Mouse (Mus musculus): ENCODE measurements around the gene Plppr1. TPM values are rescaled to one million over a fixed set of nuclear protein-coding genes. Genes with fewer than 3 reads are reported as not detected.

Plppr1 gene
- polyA plus RNA-seq, 1 experiment: 0.05 TPM

DNA sequence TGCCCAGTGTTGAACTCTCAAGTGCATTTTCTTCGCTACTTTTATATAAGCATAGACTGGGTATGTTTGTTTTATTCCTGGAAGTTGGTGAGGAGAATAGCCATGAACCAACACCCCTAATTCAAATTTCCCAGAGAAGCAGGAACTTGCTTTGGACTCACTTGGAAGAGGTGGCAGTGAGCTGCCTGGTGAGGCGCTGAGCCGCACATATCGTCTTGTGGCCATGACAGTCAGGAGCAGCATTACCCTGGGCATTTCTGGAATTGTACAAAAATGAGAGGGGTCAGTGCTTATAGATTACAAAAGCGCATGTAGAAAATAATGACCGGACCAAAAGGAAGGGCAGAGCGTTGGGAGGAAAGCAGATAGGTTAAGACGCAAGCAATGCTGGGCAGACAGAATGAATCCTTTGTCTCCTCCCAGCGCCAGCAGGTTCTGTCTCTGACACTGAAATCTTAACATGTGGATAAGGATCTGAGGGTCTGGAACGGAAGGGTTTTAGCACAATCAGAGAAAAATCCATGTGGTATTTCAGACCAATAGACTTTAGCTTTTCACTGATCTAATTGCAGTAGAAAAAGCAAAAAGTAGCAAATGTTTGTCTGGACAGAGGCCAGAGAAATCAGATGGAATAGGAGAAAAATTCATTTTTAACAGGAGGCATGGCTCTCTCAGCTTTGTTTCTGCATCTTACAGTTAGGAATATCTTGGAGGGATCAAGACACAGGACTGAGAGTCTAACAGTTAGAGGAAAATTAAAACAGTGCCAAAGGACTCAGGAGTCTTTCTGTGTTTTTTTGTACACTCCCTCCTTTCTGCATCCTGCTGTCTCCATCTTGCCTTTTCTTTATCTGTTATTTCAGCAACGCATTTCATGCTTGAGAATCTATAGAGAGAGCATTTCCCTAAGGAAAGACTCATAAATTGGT, 153.8 kb downstream of the Plppr1 start:
- WGBS: 60% methylated on average over 11 of the region's 11 CpGs
- DNase-seq (ENCODE audit: low read depth, low spot score): no peak

DNA sequence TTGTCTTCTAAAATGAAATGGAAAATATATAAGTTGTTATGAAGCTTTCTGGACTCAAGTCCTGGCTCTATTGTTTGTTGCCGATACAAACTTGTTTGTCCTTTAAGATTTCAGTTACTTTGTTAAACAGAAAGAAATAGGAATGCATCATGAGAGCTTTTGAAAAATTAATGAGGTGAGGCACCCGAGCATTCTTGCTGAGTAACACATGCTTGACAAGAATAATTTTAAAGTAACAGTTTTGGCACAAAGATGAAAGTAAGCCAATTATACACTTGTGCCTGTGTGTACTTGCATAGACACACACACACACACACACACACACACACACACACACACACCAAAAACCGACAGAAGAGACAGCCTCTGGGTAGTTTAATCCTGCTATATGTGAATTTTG, 155.3 kb downstream of the Plppr1 start:
- WGBS: 69% methylated on average over 3 of the region's 3 CpGs
- no peak for DNase-seq (ENCODE audit: low read depth, low spot score)

GRCm38 (mm10) chr4:49223501-49223900, 164.4 kb downstream of the Plppr1 start:
- DNase-seq (ENCODE audit: low read depth, low spot score): no peak
- WGBS: 85% methylated on average over 6 of the region's 6 CpGs

DNA sequence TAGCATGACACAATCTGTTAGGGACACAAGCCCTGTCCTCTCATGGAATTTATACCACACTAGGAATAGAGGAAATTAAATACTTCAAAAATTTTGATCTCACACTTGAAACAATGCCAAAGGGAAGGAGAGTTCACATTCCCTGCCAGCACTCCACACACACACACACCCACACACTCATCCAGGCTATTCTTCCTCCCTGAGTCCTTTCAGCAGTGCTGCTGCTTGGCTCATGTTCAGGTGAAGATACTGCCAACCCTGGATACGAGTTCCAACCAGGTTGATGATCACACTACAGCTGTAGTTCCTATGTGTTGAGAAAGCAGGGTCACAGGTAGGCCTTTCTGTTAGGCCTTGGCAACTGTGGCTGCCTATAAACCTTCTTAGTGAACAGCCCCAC, 165.9 kb downstream of the Plppr1 start:
- WGBS: 10% methylated on average over 1 of the region's 1 CpGs
- peak; percentile 11 for DNase-seq (ENCODE audit: low read depth, low spot score)

DNA sequence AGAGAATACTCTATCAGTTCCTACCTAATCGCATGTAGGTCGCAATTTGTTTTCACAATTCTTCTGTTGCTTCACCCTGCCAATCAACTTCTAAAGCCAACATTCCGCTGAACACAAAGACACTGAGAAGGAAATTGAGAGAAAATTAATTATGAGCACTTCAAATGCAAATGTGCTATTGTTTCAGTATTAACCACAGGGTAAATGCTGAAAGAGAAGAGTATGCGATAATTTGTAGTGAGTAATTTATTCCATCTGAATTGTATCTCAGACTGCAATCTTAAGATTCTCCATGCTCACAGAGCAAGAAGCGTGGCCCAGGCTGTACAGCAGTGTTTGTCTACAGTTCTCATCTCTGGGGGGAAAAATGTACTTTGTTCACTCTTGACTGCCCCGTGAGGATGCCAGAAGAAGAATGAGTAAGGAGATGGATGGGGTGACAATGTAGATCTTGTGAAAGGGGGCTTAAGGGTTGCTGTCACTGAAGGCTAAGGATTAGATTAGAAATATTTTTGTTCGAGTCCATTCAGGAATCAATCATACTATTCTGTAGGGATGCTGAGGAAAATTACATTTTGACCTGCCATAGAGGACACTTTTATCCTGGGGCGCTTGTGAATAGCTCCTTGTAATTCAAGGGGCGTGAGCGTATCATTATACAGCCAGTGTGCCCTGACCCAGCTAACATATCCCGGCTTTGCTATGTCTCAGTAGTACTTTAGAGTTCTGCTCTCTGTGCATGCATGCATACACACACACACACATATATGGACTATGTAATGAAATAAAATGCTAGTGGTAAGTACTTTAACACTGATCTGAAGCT, 173.3 kb downstream of the Plppr1 start:
- 86% methylated on average over 11 of the region's 11 CpGs for WGBS

GRCm38 (mm10) chr4:49233032-49233406, 173.9 kb downstream of the Plppr1 start:
- WGBS: 63% methylated on average over 3 of the region's 3 CpGs
- no peak for DNase-seq (ENCODE audit: low read depth, low spot score)

More for the DNA sequence above, 173.3 kb downstream of the Plppr1 start:
- no peak for DNase-seq (ENCODE audit: low read depth, low spot score)

- WGBS: 94% methylated on average over 4 of the region's 4 CpGs
- no peak for DNase-seq (ENCODE audit: low read depth, low spot score)
Measured at GRCm38 (mm10) chr4:49238111-49238510, 179.0 kb downstream of the Plppr1 start.

- DNase-seq (ENCODE audit: low read depth, low spot score): no peak
- WGBS: 89% methylated on average over 5 of the region's 5 CpGs
Measured at GRCm38 (mm10) chr4:49239451-49239850, 180.4 kb downstream of the Plppr1 start.

DNA sequence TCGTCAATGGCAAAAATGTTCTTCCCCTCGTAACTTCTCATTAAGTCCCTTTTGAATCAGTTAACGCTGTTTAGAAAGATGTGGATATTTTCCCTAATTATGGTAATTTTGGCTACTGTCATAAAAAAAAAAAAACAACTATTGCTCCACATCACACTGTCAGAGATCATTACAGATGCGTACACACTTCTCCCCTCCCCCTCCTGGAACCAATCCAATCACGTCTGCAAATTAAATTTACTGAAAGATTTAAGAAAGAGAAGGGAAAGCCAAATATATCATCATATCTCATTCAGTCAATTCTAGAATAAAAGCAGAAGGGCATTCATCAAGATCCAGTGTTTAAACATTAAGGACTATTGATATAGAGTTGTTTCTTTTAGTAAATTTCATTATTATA, 185.7 kb downstream of the Plppr1 start:
- WGBS: 64% methylated on average over 5 of the region's 5 CpGs
- no peak for DNase-seq (ENCODE audit: low read depth, low spot score)

GRCm38 (mm10) chr4:49245274-49245673, 186.2 kb downstream of the Plppr1 start:
- WGBS: 83% methylated on average over 2 of the region's 2 CpGs
- DNase-seq (ENCODE audit: low read depth, low spot score): no peak

DNA sequence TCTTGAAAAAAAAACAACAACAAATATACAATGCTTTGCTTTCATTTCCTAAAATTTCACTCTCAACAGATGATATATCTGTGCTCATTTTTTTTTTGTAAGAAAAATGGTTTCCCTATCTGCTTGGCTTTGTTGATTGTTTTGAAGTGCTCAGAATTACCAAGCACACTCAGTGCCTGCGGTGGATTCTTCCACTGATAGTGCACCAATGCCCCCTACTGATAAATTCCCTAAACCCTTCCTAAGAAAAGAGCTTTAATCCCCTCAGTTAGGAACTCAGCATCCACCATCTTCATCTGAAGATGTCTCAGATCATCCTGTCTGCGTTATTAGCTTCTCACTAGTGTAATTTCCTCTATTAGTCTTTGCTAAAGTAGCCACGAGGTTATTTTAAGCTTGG, 192.2 kb downstream of the Plppr1 start:
- WGBS: 29% methylated on average over 3 of the region's 3 CpGs
- DNase-seq (ENCODE audit: low read depth, low spot score): no peak

DNA sequence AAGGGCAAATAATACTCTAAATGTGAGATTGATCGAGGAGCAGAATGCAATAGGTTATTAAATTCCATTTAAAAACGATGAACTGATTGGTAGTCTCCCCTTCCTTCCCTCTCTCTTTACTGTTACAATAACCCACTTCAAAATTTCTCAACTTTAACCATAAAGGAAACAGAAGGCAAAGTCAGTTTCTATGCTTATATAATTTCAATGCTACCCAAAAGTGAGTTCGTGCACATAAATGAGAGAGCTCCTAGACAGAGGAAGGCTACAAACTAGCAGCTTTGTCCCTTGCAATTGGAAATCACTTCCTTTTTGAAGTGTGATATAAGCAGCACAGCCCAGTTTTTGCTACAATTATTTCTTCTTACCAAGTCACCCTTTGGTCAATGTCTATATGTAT, 193.1 kb downstream of the Plppr1 start:
- DNase-seq (ENCODE audit: low read depth, low spot score): no peak
- WGBS: 69% methylated on average over 3 of the region's 3 CpGs

DNA sequence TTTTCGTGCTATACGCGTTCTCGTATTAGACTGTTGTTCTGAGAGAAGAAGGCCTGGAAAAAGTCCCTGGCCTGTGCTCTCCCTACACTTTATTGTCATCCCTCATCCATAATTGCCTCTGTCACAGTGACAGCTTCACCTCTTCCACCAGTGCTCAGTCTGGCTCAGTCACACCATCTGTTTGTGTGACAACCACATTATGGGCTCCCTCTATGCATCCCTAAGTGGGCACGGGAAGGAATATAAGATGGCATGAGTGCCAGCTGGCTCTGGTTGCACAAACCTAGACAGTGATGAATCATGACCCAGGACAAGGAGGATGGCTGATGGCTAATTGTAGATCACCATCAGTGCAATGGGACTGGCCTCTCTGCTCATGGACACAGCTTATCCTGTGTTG, 219.4 kb downstream of the Plppr1 start:
- DNase-seq (ENCODE audit: low read depth, low spot score): no peak
- WGBS: 76% methylated on average over 5 of the region's 5 CpGs

GRCm38 (mm10) chr4:49284692-49285291, 225.7 kb downstream of the Plppr1 start:
- no peak for DNase-seq (ENCODE audit: low read depth, low spot score)
- WGBS: 87% methylated on average over 15 of the region's 15 CpGs

DNA sequence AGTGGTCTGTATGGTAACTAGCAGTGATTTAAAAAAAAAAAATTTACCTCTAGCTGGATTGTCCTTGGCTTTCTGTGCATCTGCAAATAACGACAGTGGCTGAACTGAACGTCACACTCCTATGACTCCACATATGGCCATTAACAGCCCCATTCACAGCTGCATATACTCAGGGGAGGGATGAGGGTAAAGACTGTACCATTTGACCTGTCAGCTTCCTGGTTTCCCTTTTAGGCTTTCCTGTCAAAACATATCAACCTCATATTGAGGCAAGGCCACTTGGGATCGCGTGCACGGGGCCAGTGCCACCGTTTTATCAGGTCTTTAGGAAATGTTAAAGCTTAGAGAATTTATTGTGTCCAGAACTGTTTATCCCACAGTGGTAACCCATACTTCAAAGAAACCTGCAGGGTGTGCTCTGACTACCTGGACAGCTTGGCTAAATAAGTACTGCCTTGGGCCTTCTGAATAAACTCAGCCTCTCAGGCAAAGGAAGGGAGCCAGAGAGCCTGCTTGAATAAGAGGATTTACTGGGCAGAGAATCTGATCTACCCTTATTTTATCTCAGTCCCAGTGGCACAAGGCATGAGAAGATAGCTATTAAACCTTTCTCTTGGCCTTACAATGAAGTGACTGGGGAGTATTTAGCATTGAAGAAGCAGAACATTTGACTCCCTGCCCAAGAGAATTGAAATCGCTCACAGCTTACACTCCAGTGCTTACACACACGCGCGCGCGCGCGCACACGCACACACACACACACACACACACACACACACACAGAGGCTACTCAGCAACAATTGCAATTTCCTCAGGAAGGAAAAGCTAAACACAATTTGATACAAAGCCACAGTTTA, 226.5 kb downstream of the Plppr1 start:
- DNase-seq (ENCODE audit: low read depth, low spot score): no peak
- 75% methylated on average over 15 of the region's 15 CpGs for WGBS

GRCm38 (mm10) chr4:49286197-49286492, 227.1 kb downstream of the Plppr1 start:
- no peak for DNase-seq (ENCODE audit: low read depth, low spot score)
- 61% methylated on average over 4 of the region's 4 CpGs for WGBS

- 55% methylated on average over 1 of the region's 1 CpGs for WGBS
- no peak for DNase-seq (ENCODE audit: low read depth, low spot score)
Measured at GRCm38 (mm10) chr4:49296434-49296833, 237.4 kb downstream of the Plppr1 start.

- DNase-seq (ENCODE audit: low read depth, low spot score): no peak
- WGBS: 24% methylated on average over 1 of the region's 1 CpGs
Measured at GRCm38 (mm10) chr4:49299576-49299975, 240.5 kb downstream of the Plppr1 start.

DNA sequence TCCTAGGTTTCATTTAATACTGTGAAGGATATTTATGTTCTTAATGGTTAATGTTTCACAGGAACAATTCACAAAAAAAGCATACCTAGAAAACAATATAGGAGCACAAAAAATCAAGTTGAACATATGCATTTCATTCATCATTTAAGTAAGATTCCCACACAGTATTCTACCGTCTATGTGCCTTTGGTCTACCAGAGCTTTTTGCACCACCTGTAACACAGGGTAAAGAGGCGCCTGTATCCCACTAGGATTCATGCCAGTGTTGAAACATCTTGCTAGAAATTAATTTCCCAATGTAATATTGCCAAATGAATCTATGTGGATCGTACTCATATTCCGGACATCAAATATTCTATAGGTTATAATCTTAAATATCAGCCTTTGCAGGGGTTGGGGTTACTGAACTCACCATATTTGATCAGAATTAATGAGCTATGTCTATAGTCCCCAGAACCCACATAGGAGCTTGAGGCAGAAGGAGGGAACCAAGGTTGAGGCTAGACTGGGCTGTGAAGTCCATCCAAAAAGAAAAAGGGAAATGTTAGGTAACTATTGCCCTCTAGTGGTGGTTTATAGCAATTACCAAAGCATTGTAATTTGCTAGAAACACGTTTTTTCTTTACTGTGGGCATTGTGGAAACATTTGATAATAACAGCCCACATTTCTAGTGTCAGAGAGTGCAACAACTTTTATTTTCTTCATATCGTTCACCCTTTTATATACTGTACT, 263.0 kb downstream of the Plppr1 start:
- peak; percentile 16 for DNase-seq (ENCODE audit: low read depth, low spot score)
- WGBS: 58% methylated on average over 6 of the region's 6 CpGs
